Mouse (Mus musculus) kidney, adult 8-10 months (tissue): ENCODE measurements around the gene Tldc2.

ENCODE experiments used
- DNase-seq, 2 experiments: peaks; one replicate each; pipeline ENCODE4 v3.0.0; 2022

Tldc2 gene

DNA sequence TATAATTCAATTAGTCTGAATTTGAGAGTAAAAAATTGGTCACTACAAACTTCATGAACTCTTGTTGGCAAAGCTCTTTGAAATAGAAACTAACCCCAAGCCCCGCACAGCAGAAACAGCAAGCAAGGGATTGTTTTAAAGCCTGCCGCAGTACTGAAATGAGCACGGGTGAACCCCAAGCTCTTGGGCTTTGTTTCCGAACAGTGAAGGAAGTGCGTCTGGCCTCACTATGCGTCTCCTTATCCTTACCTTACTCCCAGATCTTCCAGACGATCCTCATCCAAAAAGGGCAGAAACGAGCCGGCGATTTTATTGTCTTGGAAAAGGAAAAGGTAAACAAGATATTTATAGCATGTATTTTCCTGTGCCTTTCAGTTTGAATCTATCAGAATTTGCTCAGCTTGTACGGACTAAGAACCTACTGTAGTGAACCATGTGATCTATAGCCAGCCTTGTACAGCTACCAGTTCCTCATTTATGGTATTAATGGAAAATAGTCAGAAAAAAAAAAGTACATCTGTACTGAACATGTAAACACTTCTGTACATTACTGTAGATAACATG lies 42.8 kb downstream of the Tldc2 start:
- no peak for DNase-seq

GRCm38 (mm10) chr2:157130813-157131514 lies 44.1 kb downstream of the Tldc2 start:
- DNase-seq: peak in 1 of 2 experiments; percentile 24

- DNase-seq: no peak
Observed at GRCm38 (mm10) chr2:157132086-157132485, 45.2 kb downstream of the Tldc2 start.

- DNase-seq: no peak
Observed at GRCm38 (mm10) chr2:157132686-157133540, 46.1 kb downstream of the Tldc2 start.

- DNase-seq: no peak
Observed at GRCm38 (mm10) chr2:157133769-157134478, 47.1 kb downstream of the Tldc2 start.

DNA sequence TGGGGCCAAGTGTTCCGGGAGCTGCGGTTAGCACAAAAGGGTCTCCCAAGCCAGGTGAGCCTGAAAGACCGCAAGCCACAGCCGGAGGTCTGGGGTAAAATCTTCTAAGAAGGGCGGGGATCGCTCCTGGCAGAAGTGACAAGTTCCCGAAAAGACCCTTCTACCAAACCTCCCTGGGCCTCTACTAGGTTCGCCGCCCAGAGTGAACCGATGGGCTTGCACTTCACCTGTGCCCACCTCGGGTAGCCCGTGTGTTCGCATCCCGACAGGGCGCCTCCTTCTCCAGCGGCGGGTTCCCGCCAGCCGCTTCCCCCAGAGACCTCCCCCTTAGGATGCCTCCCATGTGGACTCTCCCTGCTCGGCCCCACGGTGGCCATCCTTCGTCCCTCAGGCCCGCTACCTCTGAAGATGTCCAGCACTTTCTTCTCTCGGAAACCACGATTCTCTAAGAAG lies 47.6 kb downstream of the Tldc2 start:
- no peak for DNase-seq

DNA sequence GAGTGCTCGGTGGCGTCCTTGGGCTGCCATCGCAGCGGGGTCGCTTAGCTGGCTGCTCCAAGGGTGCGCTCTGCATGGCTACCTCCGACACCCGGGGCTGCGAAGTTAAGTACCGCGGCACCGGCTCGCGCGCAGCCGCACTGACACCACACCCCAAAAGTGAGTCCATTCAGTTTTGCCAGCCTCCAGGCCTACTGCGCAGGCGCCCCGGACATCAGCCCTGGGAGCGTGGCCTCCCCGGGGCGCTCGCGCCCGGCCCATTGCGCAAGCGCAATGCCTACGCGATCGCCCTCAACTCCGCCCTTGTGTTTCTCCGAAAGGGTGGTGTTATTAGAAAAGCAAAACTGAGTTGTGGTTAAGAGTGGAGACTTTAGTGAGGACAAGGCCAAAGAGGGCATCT lies 48.2 kb downstream of the Tldc2 start, which contains the start of gene Samhd1:
Gene Samhd1, minus strand, starts transcription at position 252 of the 400 bp plus-strand sequence.
- DNase-seq: peak; percentile 94 to 95

GRCm38 (mm10) chr2:157135529-157136120 lies 48.8 kb downstream of the Tldc2 start:
- no peak for DNase-seq

- DNase-seq: no peak
Observed at GRCm38 (mm10) chr2:157136176-157136575, 49.3 kb downstream of the Tldc2 start.

GRCm38 (mm10) chr2:157136646-157137045 lies 49.8 kb downstream of the Tldc2 start:
- DNase-seq: no peak

- DNase-seq: no peak
Observed at GRCm38 (mm10) chr2:157137959-157138731, 51.3 kb downstream of the Tldc2 start.

- DNase-seq: no peak
Observed at GRCm38 (mm10) chr2:157138808-157139207, 52.0 kb downstream of the Tldc2 start.

- DNase-seq: no peak
Observed at GRCm38 (mm10) chr2:157139251-157139802, 52.5 kb downstream of the Tldc2 start.

GRCm38 (mm10) chr2:157141962-157142361 lies 55.1 kb downstream of the Tldc2 start:
- no peak for DNase-seq

DNA sequence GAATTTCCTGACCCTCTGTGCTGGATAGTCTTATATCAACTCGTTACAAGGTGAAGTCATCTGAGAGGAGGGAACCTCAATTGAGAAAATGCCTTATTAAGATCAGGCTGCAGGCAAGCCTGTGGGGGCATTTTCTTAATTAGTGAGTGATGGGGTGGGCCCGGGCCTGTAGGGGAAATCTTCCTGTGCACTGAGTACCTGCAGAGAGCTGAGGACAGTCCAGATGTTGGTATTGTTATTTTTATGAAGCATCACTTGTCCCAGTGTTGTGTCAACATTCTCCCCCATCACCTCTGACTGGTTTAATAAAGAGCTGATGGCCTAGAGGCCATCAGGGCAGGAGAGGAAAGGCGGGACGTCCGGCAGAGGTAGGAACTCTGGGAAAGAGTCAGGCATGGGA lies 57.3 kb downstream of the Tldc2 start:
- DNase-seq: no peak

- DNase-seq: no peak
Observed at GRCm38 (mm10) chr2:157145173-157145572, 58.3 kb downstream of the Tldc2 start.
